Mouse (Mus musculus): ENCODE measurements around the gene Cdc25a. TPM values are rescaled to one million over a fixed set of nuclear protein-coding genes. Genes with fewer than 3 reads are reported as not detected.

Cdc25a gene
- polyA plus RNA-seq, 2 experiments: 10.8 to 11.9 TPM

DNA sequence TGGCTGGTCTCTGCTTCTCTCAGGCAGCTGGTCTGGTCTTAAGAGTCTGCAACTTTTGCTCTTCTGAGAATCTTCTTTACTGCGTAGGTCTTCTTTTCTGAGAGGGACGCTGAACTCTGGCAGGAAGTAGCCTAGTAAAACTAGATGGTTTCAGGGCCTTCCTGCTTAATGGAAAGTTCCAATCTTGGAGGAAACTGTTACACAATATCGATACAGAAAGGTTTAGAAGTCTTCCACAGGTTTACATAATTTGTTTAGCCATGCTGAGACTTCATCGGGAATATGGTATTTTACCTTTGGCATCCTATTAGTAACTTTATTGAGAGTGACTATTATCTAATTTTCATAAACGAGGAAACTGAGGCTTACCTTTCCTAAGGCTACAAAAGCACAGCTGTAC lies 54.7 kb downstream of the Cdc25a start:
- Histone ChIP-seq H3K4me2 (ENCODE audit: low read depth) (no peak overlapping the region), H3K4me3 (ENCODE audit: insufficient read depth in 1 of 2, low read depth in 2 of 2, low read length in 2 of 2) (no peak overlapping the region), H3K36me3 (replicated peaks; ENCODE audit: control insufficient read depth, insufficient read depth, low read depth) (no peaks in the 10 kb centered on the region), H3K27me3 (ENCODE audit: control insufficient read depth, insufficient read depth, low read length) (peaks cover 12% of the 10 kb centered on the region), H3K9ac (replicated peaks) (no peak overlapping the region), H3K27ac (no peak overlapping the region), H3K9me3 (ENCODE audit: control insufficient read depth, low read length) (no peaks in the 10 kb centered on the region), H3K4me1 (replicated peaks; ENCODE audit: control insufficient read depth in 2 of 2, insufficient read depth in 2 of 2, low read length in 1 of 2) (peaks cover 0 to 2% of the 10 kb centered on the region in 2 experiments; a peak in 2 of 4 replicates)
- ATAC-seq (ENCODE audit: insufficient read depth) (no peak), DNase-seq (ENCODE audit: low read depth in 3 of 3, low spot score in 3 of 3) (no peak)
- no peak for TF ChIP-seq EP300 (IDR thresholded peaks at IDR 0.05; ENCODE audit: low read depth)
- WGBS (ENCODE audit: insufficient replicate concordance): 69% methylated on average over 5 of the region's 5 CpGs

DNA sequence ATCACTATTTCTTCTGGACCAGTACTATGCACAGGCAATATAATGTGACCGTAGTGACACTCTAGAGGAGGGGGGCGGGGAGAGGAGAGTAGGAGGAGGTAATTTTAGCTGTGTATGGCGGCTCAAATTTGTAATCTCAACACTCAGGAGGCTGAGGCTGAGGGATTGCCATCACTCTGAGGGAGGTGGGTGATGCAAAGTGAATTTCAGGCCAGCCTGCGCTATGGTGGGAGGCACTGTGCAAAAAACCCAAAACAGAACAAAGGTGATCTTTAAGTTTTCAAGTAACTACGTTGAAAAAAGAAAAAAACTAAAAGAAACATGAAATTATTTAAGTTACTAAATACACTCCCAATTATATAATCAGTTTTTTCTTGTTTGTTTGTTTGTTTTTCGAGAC lies 55.4 kb downstream of the Cdc25a start:
- TF ChIP-seq CTCF (IDR thresholded peaks at IDR 0.05; ENCODE audit: low read depth) (no peak), EP300 (IDR thresholded peaks at IDR 0.05; ENCODE audit: low read depth) (no peak)
- 59% methylated on average over 6 of the region's 6 CpGs for WGBS (ENCODE audit: insufficient replicate concordance)
- DNase-seq (ENCODE audit: low read depth in 3 of 3, low spot score in 3 of 3): no peak
- Histone ChIP-seq H3K9ac (replicated peaks) (no peak overlapping the region; the same call in 1 of the 2 replicates), H3K27me3 (ENCODE audit: control insufficient read depth, insufficient read depth, low read length) (peaks cover 12% of the 10 kb centered on the region), H3K4me2 (ENCODE audit: low read depth) (peak overlapping the region; percentile 86), H3K36me3 (replicated peaks; ENCODE audit: control insufficient read depth, insufficient read depth, low read depth) (no peaks in the 10 kb centered on the region), H3K27ac (no peak overlapping the region), H3K4me1 (replicated peaks; ENCODE audit: control insufficient read depth in 2 of 2, insufficient read depth in 2 of 2, low read length in 1 of 2) (peaks cover 0 to 2% of the 10 kb centered on the region in 2 experiments; a peak in 2 of 4 replicates), H3K4me3 (ENCODE audit: insufficient read depth in 1 of 2, low read depth in 2 of 2, low read length in 2 of 2) (peak overlapping the region in 1 of 2 experiments; percentile 59; a peak in 2 of 4 replicates), H3K9me3 (ENCODE audit: control insufficient read depth, low read length) (no peaks in the 10 kb centered on the region)
- no peak for ATAC-seq (ENCODE audit: insufficient read depth)

GRCm38 (mm10) chr9:109931257-109932171 lies 56.1 kb downstream of the Cdc25a start, which contains the start of gene Map4:
Gene Map4 (plus strand): TSS chr9:109931460.
- Histone ChIP-seq H3K4me3 (ENCODE audit: insufficient read depth in 1 of 2, low read depth in 2 of 2, low read length in 2 of 2) (peak within 1 kb of the TSS; percentile 59 to 65), H3K36me3 (replicated peaks; ENCODE audit: control insufficient read depth, insufficient read depth, low read depth) (no peaks in the 10 kb centered on the region), H3K27ac (0 out of 2 replicates have a peak within 1 kb of the TSS, but pooled peaks have one; percentile 13), H3K9ac (replicated peaks) (peak within 1 kb of the TSS; percentile 58), H3K27me3 (ENCODE audit: control insufficient read depth, insufficient read depth, low read length) (peaks cover 12% of the 10 kb centered on the region), H3K4me2 (ENCODE audit: low read depth) (peak within 1 kb of the TSS; percentile 86), H3K9me3 (ENCODE audit: control insufficient read depth, low read length) (no peaks in the 10 kb centered on the region), H3K4me1 (replicated peaks; ENCODE audit: control insufficient read depth in 2 of 2, insufficient read depth in 2 of 2, low read length in 1 of 2) (peaks cover 0 to 2% of the 10 kb centered on the region in 2 experiments; a peak in 2 of 4 replicates)
- TF ChIP-seq EP300 (IDR thresholded peaks at IDR 0.05; ENCODE audit: low read depth) (no peak; the same call in 1 of the 2 replicates), CTCF (IDR thresholded peaks at IDR 0.05; ENCODE audit: low read depth) (peak; percentile 46)
- under 1% methylated on average over 93 of the region's 94 CpGs for WGBS (ENCODE audit: insufficient replicate concordance)
- DNase-seq (ENCODE audit: low read depth in 3 of 3, low spot score in 3 of 3) (peak; percentile 83 to 85 (median 85)), ATAC-seq (ENCODE audit: insufficient read depth) (peak; percentile 98)

- Histone ChIP-seq H3K4me1 (replicated peaks; ENCODE audit: control insufficient read depth in 2 of 2, insufficient read depth in 2 of 2, low read length in 1 of 2) (peaks cover 0 to 2% of the 10 kb centered on the region in 2 experiments; a peak in 2 of 4 replicates), H3K4me3 (ENCODE audit: insufficient read depth in 1 of 2, low read depth in 2 of 2, low read length in 2 of 2) (peak overlapping the region; percentile 59), H3K27ac (no peak overlapping the region), H3K4me2 (ENCODE audit: low read depth) (peak overlapping the region; percentile 86), H3K9me3 (ENCODE audit: control insufficient read depth, low read length) (no peaks in the 10 kb centered on the region), H3K36me3 (replicated peaks; ENCODE audit: control insufficient read depth, insufficient read depth, low read depth) (no peaks in the 10 kb centered on the region), H3K27me3 (ENCODE audit: control insufficient read depth, insufficient read depth, low read length) (peaks cover 12% of the 10 kb centered on the region), H3K9ac (replicated peaks) (peak overlapping the region; percentile 58)
- DNase-seq (ENCODE audit: low read depth in 3 of 3, low spot score in 3 of 3): no peak
- WGBS (ENCODE audit: insufficient replicate concordance): under 1% methylated on average over 20 of the region's 20 CpGs
- ATAC-seq (ENCODE audit: insufficient read depth): no peak
- TF ChIP-seq CTCF (IDR thresholded peaks at IDR 0.05; ENCODE audit: low read depth): no peak
- no peak for TF ChIP-seq EP300 (IDR thresholded peaks at IDR 0.05; ENCODE audit: low read depth)
Observed at GRCm38 (mm10) chr9:109932361-109932755, 57.0 kb downstream of the Cdc25a start.
